Mouse (Mus musculus) liver, embryonic 11.5 days (tissue): ENCODE data around the gene 4930595D18Rik. TPM values are rescaled to one million over a fixed set of nuclear protein-coding genes. Genes with fewer than 3 reads are reported as not detected.

Source experiments
- ATAC-seq: fragments of 200-750 bp; cut with Nextera tagmentation; replicated peaks from 2 replicates; pipeline ENCODE4 v1.8.0; 2017; ENCODE audit warnings: moderate number of reproducible peaks, mild to moderate bottlenecking, moderate TSS enrichment, moderate library complexity; ENCODE audit not compliant: low FRiP score
- DNase-seq: peaks from one replicate; pipeline ENCODE4 v3.0.0-alpha.2; 2017; ENCODE audit warnings: low spot score
- H3K27ac ChIP-seq: fragments of 300-500 bp; sonication (generic); 2 replicates; pipeline ENCODE4 v1.5.1; 2014; ENCODE audit warnings: mild to moderate bottlenecking, low read depth, low read length, control low read depth
- H3K27me3 ChIP-seq: fragments of 300-500 bp; sonication (generic); replicated peaks from 2 replicates; pipeline ENCODE4 v1.6.1; 2014; ENCODE audit warnings: low read length, mixed read lengths; ENCODE audit not compliant: control insufficient read depth, insufficient read depth
- H3K36me3 ChIP-seq: fragments of 300-500 bp; sonication (generic); 2 replicates; pipeline ENCODE4 v1.6.1; 2014; ENCODE audit warnings: mild to moderate bottlenecking, low read length, moderate library complexity, mixed read lengths; ENCODE audit not compliant: control insufficient read depth, insufficient read depth
- H3K4me1 ChIP-seq: fragments of 300-500 bp; sonication (generic); replicated peaks from 2 replicates; pipeline ENCODE4 v1.6.1; 2014; ENCODE audit warnings: low read length, mixed read lengths; ENCODE audit not compliant: control insufficient read depth, insufficient read depth
- H3K4me2 ChIP-seq: fragments of 300-500 bp; sonication (generic); 2 replicates; pipeline ENCODE4 v1.6.1; 2014; ENCODE audit warnings: mild to moderate bottlenecking, control low read depth, moderate library complexity
- H3K4me3 ChIP-seq: fragments of 300-500 bp; sonication (generic); 2 replicates; pipeline ENCODE4 v1.5.1; 2014; ENCODE audit warnings: low read depth, low read length, control low read depth
- H3K9ac ChIP-seq: fragments of 300-500 bp; sonication (generic); 2 replicates; pipeline ENCODE4 v1.6.1; 2014; ENCODE audit warnings: low read depth, low read length, control low read depth
- H3K9me3 ChIP-seq: fragments of 300-500 bp; sonication (generic); 2 replicates; pipeline ENCODE4 v1.6.1; 2016; ENCODE audit warnings: low read length, inconsistent platforms, mixed read lengths; ENCODE audit not compliant: control insufficient read depth
- WGBS: fragments of 180-500 bp; shearing (Covaris S2); extraction: QIAGEN DNeasy Blood & Tissue Kit; methylation state at CpG from one replicate; pipeline ENCODE4 v1.1.7; 2014; 5-methylcytosine and 5-hydroxymethylcytosine counted together
- polyA plus RNA-seq: library from polyadenylated mRNA; unstranded; fragments of >200 nt; fragmentation: Nextera tagmentation; extraction: Ambion mirVana; gene quantifications from 2 replicates; pipeline ENCODE4 v1.2.1, GENCODE M21; 2014

Gene 4930595D18Rik
- polyA plus RNA-seq, 1 experiment from 2014 or later, result not detected

GRCm38 (mm10) chr12:111137079-111137478 is 47.2 kb downstream of the 4930595D18Rik start:
- Histone ChIP-seq H3K36me3 (no peaks in the 10 kb centered on the region), H3K9me3 (no peaks in the 10 kb centered on the region), H3K4me1 (no peaks in the 10 kb centered on the region; the same call in 1 of the 2 replicates), H3K9ac (no peak overlapping the region), H3K27ac (no peak overlapping the region), H3K27me3 (no peaks in the 10 kb centered on the region), H3K4me2 (no peak overlapping the region), H3K4me3 (no peak overlapping the region)
- WGBS, result 52% methylated on average over 2 of the region's 2 CpGs
- no peak for DNase-seq
- peak; percentile 69 for ATAC-seq

GRCm38 (mm10) chr12:111135953-111136352 is 48.3 kb downstream of the 4930595D18Rik start:
- no peak overlapping the region for H3K4me3 ChIP-seq
- WGBS, result 67% methylated on average over 3 of the region's 3 CpGs
- no peak overlapping the region for H3K27ac ChIP-seq
- no peaks in the 10 kb centered on the region for H3K36me3 ChIP-seq
- ATAC-seq (no peak), DNase-seq (no peak)
- no peaks in the 10 kb centered on the region for H3K27me3 ChIP-seq
- H3K9me3 ChIP-seq, result no peaks in the 10 kb centered on the region
- H3K9ac ChIP-seq, result no peak overlapping the region
- H3K4me1 ChIP-seq, result no peaks in the 10 kb centered on the region; the same call in 1 of the 2 replicates
- no peak overlapping the region for H3K4me2 ChIP-seq

GRCm38 (mm10) chr12:111134791-111135733 is 49.2 kb downstream of the 4930595D18Rik start:
- H3K4me3 ChIP-seq, result no peak overlapping the region
- H3K4me2 ChIP-seq, result no peak overlapping the region
- WGBS, result 65% methylated on average over 19 of the region's 19 CpGs
- H3K27me3 ChIP-seq, result no peaks in the 10 kb centered on the region
- H3K4me1 ChIP-seq, result no peaks in the 10 kb centered on the region; the same call in 1 of the 2 replicates
- no peak overlapping the region for H3K9ac ChIP-seq
- ATAC-seq, result no peak
- no peak for DNase-seq
- H3K27ac ChIP-seq, result no peak overlapping the region
- H3K36me3 ChIP-seq, result no peaks in the 10 kb centered on the region
- H3K9me3 ChIP-seq, result no peaks in the 10 kb centered on the region

GRCm38 (mm10) chr12:111134169-111134568 is 50.1 kb downstream of the 4930595D18Rik start:
- 79% methylated on average over 7 of the region's 7 CpGs for WGBS
- Histone ChIP-seq H3K27me3 (no peaks in the 10 kb centered on the region), H3K9me3 (no peaks in the 10 kb centered on the region), H3K4me1 (no peaks in the 10 kb centered on the region; the same call in 1 of the 2 replicates), H3K9ac (no peak overlapping the region), H3K4me2 (no peak overlapping the region), H3K4me3 (no peak overlapping the region), H3K27ac (no peak overlapping the region), H3K36me3 (no peaks in the 10 kb centered on the region)
- DNase-seq (no peak), ATAC-seq (no peak)

- Histone ChIP-seq H3K4me3 (no peak overlapping the region), H3K27ac (no peak overlapping the region), H3K9ac (no peak overlapping the region), H3K4me2 (no peak overlapping the region), H3K9me3 (no peaks in the 10 kb centered on the region; the same call in 1 of the 2 replicates), H3K4me1 (no peaks in the 10 kb centered on the region), H3K36me3 (no peaks in the 10 kb centered on the region), H3K27me3 (no peaks in the 10 kb centered on the region)
- WGBS, result 79% methylated on average over 6 of the region's 6 CpGs
- ATAC-seq (no peak), DNase-seq (no peak)
Measured at GRCm38 (mm10) chr12:111125666-111126065, 58.6 kb downstream of the 4930595D18Rik start.

- Histone ChIP-seq H3K4me3 (no peak overlapping the region), H3K4me1 (no peaks in the 10 kb centered on the region)
Measured at GRCm38 (mm10) chr12:111124601-111125260, 59.6 kb downstream of the 4930595D18Rik start.

GRCm38 (mm10) chr12:111122332-111122852 is 61.9 kb downstream of the 4930595D18Rik start:
- no peak overlapping the region for H3K27ac ChIP-seq

More at GRCm38 (mm10) chr12:111124601-111125260, 59.6 kb downstream of the 4930595D18Rik start:
- H3K9ac ChIP-seq, result no peak overlapping the region
- ATAC-seq (no peak), DNase-seq (no peak)
- no peak overlapping the region for H3K4me2 ChIP-seq
- H3K9me3 ChIP-seq, result no peaks in the 10 kb centered on the region; the same call in 1 of the 2 replicates
- WGBS, result 82% methylated on average over 14 of the region's 14 CpGs
- H3K27ac ChIP-seq, result no peak overlapping the region
- no peaks in the 10 kb centered on the region for H3K27me3 ChIP-seq
- H3K36me3 ChIP-seq, result no peaks in the 10 kb centered on the region

GRCm38 (mm10) chr12:111120976-111121645 is 63.2 kb downstream of the 4930595D18Rik start:
- DNase-seq, result no peak
- peaks cover 2% of the 10 kb centered on the region; the same call in 1 of the 2 replicates for H3K4me1 ChIP-seq
- no peak overlapping the region for H3K27ac ChIP-seq
- no peak for ATAC-seq
- 90% methylated on average over 9 of the region's 9 CpGs for WGBS
- no peaks in the 10 kb centered on the region; the same call in 1 of the 2 replicates for H3K9me3 ChIP-seq
- H3K9ac ChIP-seq, result no peak overlapping the region
- H3K27me3 ChIP-seq, result no peaks in the 10 kb centered on the region
- H3K4me2 ChIP-seq, result no peak overlapping the region
- no peak overlapping the region for H3K4me3 ChIP-seq
- peaks cover 12% of the 10 kb centered on the region for H3K36me3 ChIP-seq

More at GRCm38 (mm10) chr12:111122332-111122852, 61.9 kb downstream of the 4930595D18Rik start:
- Histone ChIP-seq H3K36me3 (peaks cover 5% of the 10 kb centered on the region; the same call in 1 of the 2 replicates), H3K9me3 (no peaks in the 10 kb centered on the region; the same call in 1 of the 2 replicates), H3K4me2 (no peak overlapping the region), H3K27me3 (no peaks in the 10 kb centered on the region), H3K9ac (no peak overlapping the region), H3K4me3 (no peak overlapping the region), H3K4me1 (no peaks in the 10 kb centered on the region)
- ATAC-seq (0 out of 2 replicates have a peak, but pooled peaks have one; percentile 32), DNase-seq (no peak)
